Mouse (Mus musculus) C2C12 (cell line): ENCODE results near the gene Rai14. TPM values are rescaled to one million over a fixed set of nuclear protein-coding genes. Genes with fewer than 3 reads are reported as not detected.

Experiments used
- H3K27me3 ChIP-seq: one replicate; pipeline ENCODE4 v1.6.1; 2011; ENCODE audit not compliant: control insufficient read depth, insufficient read depth, insufficient read length
- H3K36me3 ChIP-seq: one replicate; pipeline ENCODE4 v1.6.1; 2011; ENCODE audit not compliant: control insufficient read depth, insufficient read depth
- H3K4me3 ChIP-seq: one replicate; pipeline ENCODE4 v1.5.1; 2011; ENCODE audit warnings: mild to moderate bottlenecking, control low read depth; ENCODE audit not compliant: poor library complexity, insufficient read depth, severe bottlenecking
- H3K79me2 ChIP-seq: one replicate; pipeline ENCODE4 v1.6.1; 2011; ENCODE audit not compliant: control insufficient read depth, insufficient read depth
- H3K79me3 ChIP-seq: one replicate; pipeline ENCODE4 v1.6.1; 2011; ENCODE audit warnings: low read depth, control low read depth
- H3ac ChIP-seq: one replicate; pipeline ENCODE3; 2011; ENCODE audit warnings: low read depth; ENCODE audit not compliant: control insufficient read depth, insufficient read length
- CEBPB ChIP-seq: IDR thresholded peaks from one replicate; pipeline ENCODE4 v1.6.1; 2011; ENCODE audit warnings: low read depth, mild to moderate bottlenecking, control low read depth, moderate library complexity
- CTCF ChIP-seq: IDR thresholded peaks from one replicate; pipeline ENCODE4 v1.5.1; 2011; ENCODE audit not compliant: control insufficient read depth, insufficient read depth, insufficient read length
- FOSL1 ChIP-seq: IDR thresholded peaks from one replicate; pipeline ENCODE4 v1.8.0; 2011; ENCODE audit warnings: mild to moderate bottlenecking, low read length; ENCODE audit not compliant: poor library complexity, insufficient read depth, severe bottlenecking
- MAX ChIP-seq: IDR thresholded peaks from one replicate; pipeline ENCODE4 v1.6.1; 2011; ENCODE audit warnings: mild to moderate bottlenecking, control low read depth
- MYOD1 ChIP-seq: IDR thresholded peaks from one replicate; pipeline ENCODE4 v1.6.1; 2011; ENCODE audit warnings: low read depth; ENCODE audit not compliant: control insufficient read depth, insufficient read length
- MYOG ChIP-seq: IDR thresholded peaks from one replicate; pipeline ENCODE4 v1.6.1; 2011; ENCODE audit not compliant: control insufficient read depth, insufficient read length; ENCODE audit errors: extremely low read depth
- USF1 ChIP-seq: IDR thresholded peaks from one replicate; pipeline ENCODE4 v1.6.1; 2011; ENCODE audit warnings: low read depth, mild to moderate bottlenecking, control low read depth, moderate library complexity
- polyA plus RNA-seq: library from polyadenylated mRNA; unstranded; fragments of >200 nt; fragmentation: generic; extraction: Trizol; gene quantifications from one replicate; pipeline ENCODE4 v1.2.1, GENCODE M21; 2012; ENCODE audit warnings: missing spikeins

The Rai14 gene
- polyA plus RNA-seq, 1 experiment, result 55.1 TPM

DNA sequence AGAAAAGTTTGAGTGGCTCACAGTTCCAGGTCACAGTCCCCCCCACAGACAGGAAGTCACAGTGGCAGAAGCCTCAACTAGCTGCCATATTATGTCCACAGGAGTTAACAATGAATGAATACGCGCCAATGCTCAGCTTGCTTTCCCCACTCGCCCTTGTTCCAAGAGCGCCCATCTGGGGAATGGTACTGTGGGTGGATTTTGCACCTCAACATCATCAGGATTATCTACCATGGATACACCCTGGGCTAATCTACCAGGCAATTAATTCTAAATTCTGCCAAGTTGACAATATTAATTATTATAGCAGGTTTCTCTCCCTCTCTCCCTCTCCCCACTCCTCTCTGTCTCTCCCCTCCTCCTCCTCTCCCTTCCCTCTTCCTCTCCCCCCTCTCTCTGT, 105.3 kb downstream of the Rai14 start:
- Histone ChIP-seq H3ac (no peak overlapping the region), H3K4me3 (no peak overlapping the region), H3K79me3 (no peaks in the 10 kb centered on the region), H3K79me2 (no peaks in the 10 kb centered on the region), H3K36me3 (peaks cover 78% of the 10 kb centered on the region), H3K27me3 (no peaks in the 10 kb centered on the region)
- TF ChIP-seq USF1 (no peak), MYOG (no peak), MAX (no peak), CEBPB (no peak), MYOD1 (no peak), FOSL1 (no peak), CTCF (no peak)

GRCm38 (mm10) chr15:10608508-10609098, 105.8 kb downstream of the Rai14 start:
- H3K79me3 ChIP-seq, result no peaks in the 10 kb centered on the region
- no peak for TF ChIP-seq USF1
- H3K4me3 ChIP-seq, result no peak overlapping the region
- peaks cover 79% of the 10 kb centered on the region for H3K36me3 ChIP-seq
- H3ac ChIP-seq, result no peak overlapping the region
- no peaks in the 10 kb centered on the region for H3K79me2 ChIP-seq
- no peaks in the 10 kb centered on the region for H3K27me3 ChIP-seq

DNA sequence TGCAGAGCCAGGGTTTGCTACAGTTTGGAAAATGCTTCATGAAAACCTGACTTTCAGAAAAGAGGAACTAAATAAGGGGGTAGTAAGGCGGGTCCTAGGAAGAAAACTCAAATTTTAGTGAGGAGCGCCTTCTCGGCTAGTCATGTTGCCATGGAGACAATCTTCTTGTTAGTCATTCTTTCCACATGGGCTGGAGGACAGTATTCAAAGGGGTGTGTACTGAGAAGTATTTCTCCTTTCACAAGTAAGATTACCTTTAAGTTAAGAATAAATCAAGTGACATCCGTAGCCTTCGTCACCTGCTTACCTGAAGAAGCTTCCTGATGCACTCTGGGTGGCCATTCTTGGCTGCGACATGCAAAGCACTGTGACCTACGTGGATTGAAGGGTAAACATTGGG, 115.0 kb downstream of the Rai14 start:
- TF ChIP-seq USF1, result no peak
- no peak for TF ChIP-seq FOSL1
- TF ChIP-seq CEBPB, result no peak
- no peak for TF ChIP-seq MYOD1
- no peak for TF ChIP-seq CTCF
- TF ChIP-seq MYOG, result no peak
- no peak for TF ChIP-seq MAX
- Histone ChIP-seq H3K79me2 (no peaks in the 10 kb centered on the region), H3K27me3 (no peaks in the 10 kb centered on the region), H3K79me3 (no peaks in the 10 kb centered on the region), H3K36me3 (peaks cover 80% of the 10 kb centered on the region), H3ac (no peak overlapping the region), H3K4me3 (no peak overlapping the region)

- Histone ChIP-seq H3ac (no peak overlapping the region), H3K36me3 (peaks cover 81% of the 10 kb centered on the region), H3K4me3 (no peak overlapping the region), H3K79me2 (no peaks in the 10 kb centered on the region), H3K79me3 (no peaks in the 10 kb centered on the region), H3K27me3 (no peaks in the 10 kb centered on the region)
- TF ChIP-seq USF1 (no peak), MAX (no peak), CTCF (no peak), FOSL1 (no peak), MYOD1 (no peak), MYOG (no peak), CEBPB (no peak)
These were observed 115.9 kb downstream of the Rai14 start for GRCm38 (mm10) chr15:10598259-10599225.

- Histone ChIP-seq H3K36me3 (peaks cover 93% of the 10 kb centered on the region), H3ac (no peak overlapping the region), H3K79me3 (no peaks in the 10 kb centered on the region), H3K27me3 (no peaks in the 10 kb centered on the region), H3K79me2 (no peaks in the 10 kb centered on the region), H3K4me3 (no peak overlapping the region)
- TF ChIP-seq USF1, result no peak
- no peak for TF ChIP-seq CEBPB
- TF ChIP-seq MYOG, result no peak
- no peak for TF ChIP-seq MAX
- TF ChIP-seq MYOD1, result no peak
- TF ChIP-seq FOSL1, result no peak
- no peak for TF ChIP-seq CTCF
These were observed 117.6 kb downstream of the Rai14 start for GRCm38 (mm10) chr15:10596871-10597270.

DNA sequence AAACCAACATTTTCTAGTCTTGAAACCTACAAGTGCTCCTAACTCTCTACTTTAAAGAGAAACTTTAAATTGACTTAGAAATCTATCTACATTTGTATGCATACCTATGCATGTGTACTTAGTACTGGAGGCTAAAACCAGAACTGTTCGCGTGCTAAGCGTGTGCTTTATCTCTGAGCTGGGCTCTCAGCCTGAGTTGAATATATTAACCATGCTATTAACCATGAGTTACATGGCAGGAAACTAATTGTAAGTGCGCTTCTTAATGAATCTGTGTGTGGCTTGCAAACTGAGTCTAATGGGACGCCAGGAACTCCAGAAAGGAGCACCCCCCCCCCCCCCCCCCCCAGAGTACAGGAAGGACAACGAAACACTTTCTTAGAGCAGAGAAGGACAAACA, 119.0 kb downstream of the Rai14 start:
- Histone ChIP-seq H3K4me3 (no peak overlapping the region), H3K79me2 (no peaks in the 10 kb centered on the region), H3K27me3 (no peaks in the 10 kb centered on the region), H3K36me3 (peaks cover 92% of the 10 kb centered on the region), H3ac (no peak overlapping the region), H3K79me3 (no peaks in the 10 kb centered on the region)
- TF ChIP-seq CEBPB (no peak), MYOD1 (no peak), MAX (no peak), USF1 (no peak), CTCF (no peak), MYOG (no peak), FOSL1 (no peak)
